Mouse (Mus musculus): ENCODE data around the gene Tspear. TPM values are rescaled to one million over a fixed set of nuclear protein-coding genes. Genes with fewer than 3 reads are reported as not detected.
A peak's percentile ranks its signal among the peaks of the same experiment; 100 is the strongest.

The Tspear gene
- polyA plus RNA-seq, 1 experiment from 2014 or later: 0.53 TPM

DNA sequence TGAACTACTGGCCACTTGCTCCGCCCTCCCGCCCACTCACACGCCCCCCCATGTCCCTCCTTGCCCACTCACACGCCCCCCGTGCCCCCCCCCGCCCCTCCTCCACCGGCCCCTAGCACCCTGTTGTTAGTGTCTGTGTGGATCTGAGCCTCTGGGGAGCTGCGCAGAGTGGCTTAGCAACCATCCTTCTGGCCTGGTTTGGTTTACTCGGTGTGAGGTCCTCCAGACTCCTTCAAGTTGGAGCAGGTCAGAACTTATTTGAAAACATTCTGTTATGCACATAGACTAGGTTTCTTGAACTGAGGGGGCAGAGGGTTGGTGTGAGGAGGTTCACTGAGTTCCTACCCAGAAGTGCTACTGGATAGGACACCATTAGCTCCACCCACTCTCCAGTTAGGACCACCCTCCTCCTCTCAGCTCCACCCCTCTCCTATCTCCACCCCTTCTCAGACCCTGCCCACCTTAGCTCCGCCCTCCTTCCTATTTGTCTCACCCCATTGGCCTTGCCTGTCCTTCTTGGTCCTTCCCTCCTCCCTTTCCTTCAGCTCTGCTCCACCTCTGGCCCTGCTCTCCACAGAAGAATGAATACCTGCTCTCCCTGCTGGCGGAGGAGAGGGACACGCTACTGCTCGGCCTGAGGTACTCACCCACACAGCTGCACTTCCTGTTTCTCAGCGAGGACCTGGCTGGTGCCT, 177.8 kb downstream of the Tspear start:
- Histone ChIP-seq H3K27ac (no peak overlapping the region), H3K9me3 (no peaks in the 10 kb centered on the region), H3K36me3 (no peaks in the 10 kb centered on the region), H3K27me3 (replicated peaks) (no peaks in the 10 kb centered on the region), H3K9ac (0 out of 2 replicates have a peak overlapping the region, but pooled peaks have one; percentile 13), H3K4me2 (replicated peaks) (peak overlapping the region; percentile 53), H3K4me1 (replicated peaks) (no peaks in the 10 kb centered on the region), H3K4me3 (replicated peaks) (peak overlapping the region; percentile 24)
- ATAC-seq: peak; percentile 97
- WGBS: 30% methylated on average over 14 of the region's 14 CpGs

DNA sequence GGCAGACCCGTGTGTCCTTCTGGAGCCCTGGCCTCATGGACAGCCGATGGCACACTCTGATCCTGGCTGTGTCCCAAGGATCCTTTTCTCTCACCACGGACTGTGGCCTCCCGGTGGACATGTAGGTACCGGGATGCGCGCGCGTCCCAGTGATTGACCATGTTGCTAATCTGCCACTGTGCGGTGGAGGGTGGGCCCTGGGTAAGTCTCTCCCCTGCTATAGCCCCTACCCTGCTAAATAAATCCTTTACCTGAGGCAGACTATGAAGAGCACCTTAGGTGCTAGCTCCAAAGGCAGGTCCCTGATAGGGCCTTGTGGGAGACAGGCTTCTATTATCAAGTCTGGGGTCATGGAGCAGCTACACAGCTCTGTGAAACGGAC, 178.4 kb downstream of the Tspear start:
- no peaks in the 10 kb centered on the region for H3K9me3 ChIP-seq
- H3K27me3 ChIP-seq (replicated peaks): no peaks in the 10 kb centered on the region
- H3K36me3 ChIP-seq: no peaks in the 10 kb centered on the region
- H3K9ac ChIP-seq: 0 out of 2 replicates have a peak overlapping the region, but pooled peaks have one; percentile 13
- WGBS: 33% methylated on average over 11 of the region's 11 CpGs
- H3K4me3 ChIP-seq (replicated peaks): peak overlapping the region; percentile 24
- H3K4me1 ChIP-seq (replicated peaks): no peaks in the 10 kb centered on the region
- peak; percentile 9; the same call in 1 of the 2 replicates for ATAC-seq
- H3K27ac ChIP-seq: no peak overlapping the region
- peak overlapping the region; percentile 53 for H3K4me2 ChIP-seq (replicated peaks)

DNA sequence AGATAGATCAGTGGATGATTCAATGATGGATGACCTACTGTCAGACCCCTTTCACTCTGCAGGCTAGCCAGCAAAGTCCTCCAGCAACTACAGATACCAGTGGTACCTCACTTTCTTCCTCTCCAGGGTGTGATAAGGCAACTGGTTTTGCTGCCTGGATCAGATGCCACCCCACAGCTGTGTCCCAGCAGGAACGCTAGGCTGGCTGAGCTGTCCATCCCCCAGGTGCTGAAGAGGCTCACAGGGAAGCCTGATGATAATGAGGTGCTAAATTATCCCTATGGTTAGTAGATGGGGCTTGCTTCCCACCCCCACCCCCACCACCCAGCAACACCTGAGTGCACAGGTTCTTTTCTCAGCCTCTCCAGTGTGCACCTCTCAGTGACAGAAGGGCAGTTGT, 181.2 kb downstream of the Tspear start:
- no peak for ATAC-seq
- no peaks in the 10 kb centered on the region for H3K4me1 ChIP-seq (replicated peaks)
- no peaks in the 10 kb centered on the region for H3K27me3 ChIP-seq (replicated peaks)
- no peak overlapping the region for H3K4me2 ChIP-seq (replicated peaks)
- H3K9ac ChIP-seq: no peak overlapping the region
- no peak overlapping the region for H3K4me3 ChIP-seq (replicated peaks)
- no peak overlapping the region for H3K27ac ChIP-seq
- no peaks in the 10 kb centered on the region for H3K36me3 ChIP-seq
- no peaks in the 10 kb centered on the region for H3K9me3 ChIP-seq
- WGBS: 8% methylated on average over 1 of the region's 1 CpGs

DNA sequence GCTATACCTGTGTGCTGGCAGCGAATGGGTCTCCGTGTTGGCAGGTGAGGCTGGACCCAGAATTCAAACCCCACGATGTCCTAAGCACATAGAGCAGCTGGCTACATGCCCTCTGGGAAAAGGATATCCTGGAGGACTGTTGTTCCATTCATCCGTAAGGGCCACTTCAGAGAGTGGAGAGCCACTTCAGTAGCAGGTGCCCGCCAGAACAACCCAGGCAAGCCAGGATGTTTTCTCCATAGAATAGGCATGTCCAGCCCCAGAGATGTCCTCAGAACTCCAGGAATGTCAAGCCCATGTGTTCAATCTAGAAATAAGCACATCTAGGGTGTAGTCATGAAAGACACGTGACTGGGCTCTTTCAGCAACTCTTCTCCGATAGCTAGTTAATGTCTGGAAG, 183.3 kb downstream of the Tspear start:
- ATAC-seq: no peak
- 87% methylated on average over 7 of the region's 7 CpGs for WGBS
- no peak overlapping the region for H3K4me3 ChIP-seq (replicated peaks)
- H3K27ac ChIP-seq: no peak overlapping the region
- H3K27me3 ChIP-seq (replicated peaks): no peaks in the 10 kb centered on the region
- no peaks in the 10 kb centered on the region for H3K36me3 ChIP-seq
- no peaks in the 10 kb centered on the region for H3K9me3 ChIP-seq
- H3K4me1 ChIP-seq (replicated peaks): no peaks in the 10 kb centered on the region
- H3K9ac ChIP-seq: no peak overlapping the region
- H3K4me2 ChIP-seq (replicated peaks): no peak overlapping the region

DNA sequence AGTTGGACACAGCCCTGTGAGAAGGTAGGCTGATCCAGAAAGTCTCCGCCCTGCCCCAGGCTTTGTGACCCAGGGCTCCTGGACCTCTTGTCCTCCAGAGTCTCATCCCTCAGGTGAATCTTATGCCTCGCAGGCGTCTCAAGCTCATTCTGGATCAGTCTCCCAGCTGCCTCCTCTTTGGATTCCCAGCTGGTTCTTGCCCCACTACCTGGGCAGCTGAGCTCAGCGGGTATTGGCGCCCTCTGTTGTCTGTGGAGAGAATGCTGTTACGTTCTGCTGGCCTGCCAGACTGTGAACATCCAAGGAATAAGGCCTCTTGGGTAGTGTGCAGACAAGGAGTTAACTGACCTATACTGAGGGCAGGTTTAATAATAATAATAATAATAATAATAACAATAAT, 192.6 kb downstream of the Tspear start:
- Histone ChIP-seq H3K4me3 (replicated peaks) (no peak overlapping the region), H3K9ac (no peak overlapping the region), H3K9me3 (no peaks in the 10 kb centered on the region), H3K4me2 (replicated peaks) (no peak overlapping the region), H3K27me3 (replicated peaks) (no peaks in the 10 kb centered on the region), H3K4me1 (replicated peaks) (no peaks in the 10 kb centered on the region), H3K27ac (no peak overlapping the region), H3K36me3 (no peaks in the 10 kb centered on the region)
- 63% methylated on average over 6 of the region's 6 CpGs for WGBS
- no peak for ATAC-seq

DNA sequence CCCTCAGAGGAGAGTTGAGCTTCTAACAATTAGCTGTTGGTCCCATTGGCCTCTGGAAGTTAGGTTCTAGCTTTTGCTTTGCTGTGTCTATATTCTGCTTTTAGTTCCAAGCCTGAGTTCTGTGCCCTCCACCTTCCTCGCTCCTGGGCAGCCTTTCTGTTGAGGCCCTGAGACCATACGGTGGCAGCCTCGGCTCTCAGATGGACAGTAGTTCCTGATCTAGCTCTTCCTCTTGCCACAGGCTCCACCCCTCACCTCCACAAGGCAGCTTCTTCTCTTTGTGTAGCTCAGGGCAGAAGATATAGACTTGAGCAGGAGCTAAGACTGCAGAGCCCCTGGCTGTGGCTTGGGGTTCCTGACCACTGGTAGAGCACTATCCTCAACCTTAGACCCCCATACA, 193.9 kb downstream of the Tspear start:
- 64% methylated on average over 3 of the region's 3 CpGs for WGBS
- H3K4me2 ChIP-seq (replicated peaks): no peak overlapping the region
- H3K9ac ChIP-seq: no peak overlapping the region
- no peaks in the 10 kb centered on the region for H3K27me3 ChIP-seq (replicated peaks)
- H3K27ac ChIP-seq: no peak overlapping the region
- H3K4me3 ChIP-seq (replicated peaks): no peak overlapping the region
- no peak for ATAC-seq
- no peaks in the 10 kb centered on the region for H3K4me1 ChIP-seq (replicated peaks)
- H3K36me3 ChIP-seq: no peaks in the 10 kb centered on the region
- no peaks in the 10 kb centered on the region for H3K9me3 ChIP-seq

DNA sequence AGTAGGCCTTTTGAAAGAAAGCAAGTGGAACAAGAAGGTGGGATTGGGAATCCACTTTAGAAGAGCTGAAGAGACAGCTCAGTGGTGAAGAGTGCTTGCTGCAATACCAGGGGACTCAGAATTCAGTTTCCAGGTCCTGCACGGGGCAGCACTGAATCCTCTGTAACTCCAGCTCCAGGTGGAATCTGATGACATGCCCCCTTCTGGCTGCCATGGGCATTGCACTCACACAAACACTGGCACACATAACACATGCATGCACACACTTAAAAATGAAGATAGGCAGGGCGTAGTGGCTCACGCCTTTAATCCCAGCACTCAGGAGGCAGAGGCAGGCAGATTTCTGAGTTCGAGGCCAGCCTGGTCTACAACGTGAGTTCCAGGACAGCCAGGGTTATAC, 196.2 kb downstream of the Tspear start:
- no peak for ATAC-seq
- Histone ChIP-seq H3K4me1 (replicated peaks) (no peaks in the 10 kb centered on the region), H3K4me3 (replicated peaks) (no peak overlapping the region), H3K36me3 (no peaks in the 10 kb centered on the region), H3K9ac (no peak overlapping the region), H3K27me3 (replicated peaks) (no peaks in the 10 kb centered on the region), H3K9me3 (no peaks in the 10 kb centered on the region), H3K4me2 (replicated peaks) (no peak overlapping the region), H3K27ac (no peak overlapping the region)
- WGBS: 86% methylated on average over 5 of the region's 5 CpGs

DNA sequence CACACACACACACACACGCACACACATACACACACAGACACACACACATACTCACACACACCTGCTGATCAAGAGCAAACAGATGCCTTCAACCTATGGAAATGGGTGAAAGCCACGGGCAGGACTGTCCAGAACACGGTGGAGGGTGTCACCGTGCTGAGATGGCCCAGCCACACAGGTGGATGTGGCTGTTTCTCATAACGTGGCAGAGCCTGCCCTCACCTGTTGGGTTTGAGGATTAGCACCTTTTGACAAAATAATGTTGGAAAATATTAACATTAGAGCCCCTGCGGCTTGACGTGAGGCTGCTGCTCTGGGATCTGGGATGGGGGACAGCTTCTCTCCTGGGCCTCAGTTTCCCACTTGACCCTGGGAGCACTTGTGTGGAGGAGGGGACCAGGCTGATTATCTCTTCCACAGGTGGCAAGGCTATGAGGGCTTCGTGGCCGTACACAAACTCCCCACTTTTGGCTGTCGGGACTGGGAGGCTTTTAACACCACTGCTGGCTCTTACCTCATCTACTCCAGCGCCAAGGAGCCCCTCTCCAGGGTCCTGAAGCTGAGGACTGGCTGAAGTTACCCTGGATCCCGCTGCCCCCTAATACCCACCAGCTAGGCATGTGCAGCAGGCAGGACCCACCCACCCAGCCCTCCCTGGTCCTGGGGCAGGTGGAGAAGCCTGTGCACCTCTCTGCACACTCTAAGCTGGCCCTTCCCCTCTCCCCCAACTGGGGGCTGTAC, 199.8 kb downstream of the Tspear start:
- H3K36me3 ChIP-seq: no peaks in the 10 kb centered on the region
- ATAC-seq: no peak
- H3K4me2 ChIP-seq (replicated peaks): no peak overlapping the region
- no peaks in the 10 kb centered on the region for H3K27me3 ChIP-seq (replicated peaks)
- H3K9ac ChIP-seq: no peak overlapping the region
- H3K9me3 ChIP-seq: no peaks in the 10 kb centered on the region
- no peak overlapping the region for H3K4me3 ChIP-seq (replicated peaks)
- 45% methylated on average over 12 of the region's 12 CpGs for WGBS
- no peak overlapping the region for H3K27ac ChIP-seq
- H3K4me1 ChIP-seq (replicated peaks): no peaks in the 10 kb centered on the region

DNA sequence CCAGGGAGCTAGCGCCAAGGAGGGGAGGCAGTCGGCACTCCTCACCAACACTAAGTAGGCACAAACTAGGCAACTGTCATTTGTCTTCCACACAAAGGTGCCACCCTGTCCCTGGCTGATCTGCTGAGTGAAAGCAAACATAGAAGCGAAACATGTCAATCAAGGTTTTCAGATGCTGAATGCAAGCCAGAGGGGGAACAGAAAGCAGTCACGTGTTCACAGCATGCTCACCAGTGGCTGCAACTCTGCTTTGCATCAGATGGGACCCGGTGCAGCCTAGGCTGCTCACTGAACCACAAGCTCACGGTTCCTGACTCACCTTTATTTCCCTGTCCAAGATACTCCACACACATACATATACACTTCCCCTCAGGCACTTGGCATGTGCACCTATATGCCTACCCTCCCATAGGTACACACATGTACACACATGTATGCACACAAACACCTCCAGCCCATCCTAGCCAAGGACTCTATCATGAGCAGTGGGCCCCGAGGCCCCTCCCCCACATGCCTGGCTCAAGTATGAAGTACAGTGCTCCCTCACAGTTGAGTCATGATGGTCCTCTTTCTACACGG, 204.7 kb downstream of the Tspear start:
- no peak overlapping the region for H3K4me3 ChIP-seq (replicated peaks)
- no peak for ATAC-seq
- H3K27ac ChIP-seq: no peak overlapping the region
- no peak overlapping the region for H3K9ac ChIP-seq
- no peaks in the 10 kb centered on the region for H3K27me3 ChIP-seq (replicated peaks)
- H3K9me3 ChIP-seq: no peaks in the 10 kb centered on the region
- H3K36me3 ChIP-seq: no peaks in the 10 kb centered on the region
- WGBS: 82% methylated on average over 8 of the region's 8 CpGs
- no peaks in the 10 kb centered on the region for H3K4me1 ChIP-seq (replicated peaks)
- no peak overlapping the region for H3K4me2 ChIP-seq (replicated peaks)

DNA sequence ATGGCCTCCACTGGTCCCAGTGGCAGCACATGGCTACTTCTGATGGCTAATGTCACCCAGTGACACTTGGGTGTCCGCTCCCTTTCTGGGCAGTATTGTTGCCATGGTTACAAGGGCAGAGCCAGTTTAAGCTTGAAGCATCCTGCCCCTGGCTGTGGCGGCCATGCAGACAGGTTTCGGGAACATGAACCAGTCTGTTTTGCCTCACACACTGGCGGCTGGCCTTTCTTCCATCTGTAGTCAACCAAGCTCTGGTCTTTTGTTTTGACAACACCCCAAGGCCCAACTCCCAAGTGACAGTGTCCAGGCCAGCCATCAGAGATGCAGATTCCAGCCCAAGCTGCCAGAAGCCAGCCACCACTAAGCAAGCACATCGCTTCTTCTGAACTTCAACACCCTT, 209.2 kb downstream of the Tspear start:
- no peaks in the 10 kb centered on the region for H3K27me3 ChIP-seq (replicated peaks)
- H3K27ac ChIP-seq: no peak overlapping the region
- 36% methylated on average over 5 of the region's 5 CpGs for WGBS
- no peaks in the 10 kb centered on the region for H3K9me3 ChIP-seq
- no peaks in the 10 kb centered on the region for H3K36me3 ChIP-seq
- H3K4me3 ChIP-seq (replicated peaks): no peak overlapping the region
- no peak for ATAC-seq
- no peak overlapping the region for H3K4me2 ChIP-seq (replicated peaks)
- no peak overlapping the region for H3K9ac ChIP-seq
- H3K4me1 ChIP-seq (replicated peaks): no peaks in the 10 kb centered on the region

DNA sequence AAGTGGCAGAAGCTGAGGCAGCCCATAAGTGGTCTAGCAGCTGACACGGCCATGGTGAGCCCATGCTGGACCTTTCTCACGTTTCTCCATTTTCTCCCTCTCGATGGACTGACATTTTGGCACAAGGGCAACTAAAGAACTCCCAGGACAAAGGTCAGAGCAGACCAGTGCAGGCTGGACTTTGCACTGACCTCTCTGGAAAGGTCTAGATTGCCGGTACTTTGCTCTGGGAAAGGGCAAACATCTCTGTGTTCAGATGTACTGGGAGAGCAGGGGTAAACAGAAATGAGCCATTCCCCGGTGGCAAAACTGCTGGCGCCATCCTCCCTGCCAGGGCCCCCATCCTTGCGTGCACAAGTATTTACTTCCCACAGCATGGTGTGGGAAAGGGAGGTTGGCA, 213.8 kb downstream of the Tspear start:
- no peak overlapping the region for H3K4me3 ChIP-seq (replicated peaks)
- no peak for ATAC-seq
- H3K4me1 ChIP-seq (replicated peaks): peaks cover 6% of the 10 kb centered on the region; the same call in 1 of the 2 replicates

DNA sequence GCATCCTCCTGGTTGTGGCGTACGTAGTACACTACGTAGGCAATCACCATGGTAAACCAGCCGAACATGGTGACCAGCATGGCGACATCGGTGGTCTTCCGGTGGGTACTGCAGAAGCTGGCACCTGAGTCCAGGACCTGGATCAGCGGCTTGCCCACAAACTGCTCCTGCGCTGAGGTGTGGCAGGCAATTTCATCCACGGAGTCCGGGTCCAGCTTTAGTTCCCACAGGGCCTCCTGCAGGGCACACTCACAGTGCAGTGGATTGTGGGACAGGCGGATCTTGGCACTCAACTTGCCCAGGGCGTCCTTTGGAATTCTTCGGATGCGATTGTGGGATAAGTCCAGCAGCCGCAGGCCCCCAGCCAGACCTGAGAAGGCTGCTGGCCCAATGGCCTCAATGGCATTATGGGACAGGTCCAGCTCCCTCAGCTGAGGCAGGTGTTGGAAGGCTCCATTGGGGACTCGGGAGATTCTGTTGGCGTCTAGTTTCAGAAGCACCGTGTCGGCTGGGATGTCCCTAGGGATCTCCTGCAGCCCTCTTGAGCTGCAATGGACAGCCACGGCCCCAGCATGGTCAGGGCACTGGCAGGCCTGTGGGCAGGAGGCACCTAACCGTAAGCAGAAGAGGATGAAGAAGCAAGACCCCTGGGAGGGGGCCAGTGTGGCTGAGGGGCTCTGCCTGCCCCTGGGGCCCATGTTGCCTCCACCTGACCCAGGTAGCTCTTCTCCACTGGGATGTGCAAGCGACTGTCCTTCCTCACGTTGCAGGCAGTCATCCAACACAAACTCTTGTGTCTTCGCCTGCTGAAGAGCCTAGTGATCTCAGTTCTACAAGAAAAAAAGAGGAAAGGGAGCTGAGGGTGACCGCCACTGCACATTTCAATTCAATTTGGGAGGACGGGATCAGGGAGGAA, 214.8 kb downstream of the Tspear start:
- H3K9me3 ChIP-seq: no peaks in the 10 kb centered on the region
- H3K27me3 ChIP-seq (replicated peaks): no peaks in the 10 kb centered on the region
- no peak overlapping the region for H3K9ac ChIP-seq
- peak overlapping the region; percentile 92 for H3K4me2 ChIP-seq (replicated peaks)
- H3K4me1 ChIP-seq (replicated peaks): peaks cover 6% of the 10 kb centered on the region; the same call in 1 of the 2 replicates
- WGBS: 87% methylated on average over 27 of the region's 27 CpGs
- H3K27ac ChIP-seq: no peak overlapping the region
- ATAC-seq: no peak
- H3K36me3 ChIP-seq: no peaks in the 10 kb centered on the region
- 0 out of 2 replicates have a peak overlapping the region, but pooled peaks have one; percentile 69 for H3K4me3 ChIP-seq (replicated peaks)

More for the DNA sequence above, 213.8 kb downstream of the Tspear start:
- Histone ChIP-seq H3K27ac (no peak overlapping the region), H3K9ac (no peak overlapping the region), H3K36me3 (no peaks in the 10 kb centered on the region), H3K4me2 (replicated peaks) (no peak overlapping the region), H3K27me3 (replicated peaks) (no peaks in the 10 kb centered on the region), H3K9me3 (no peaks in the 10 kb centered on the region)
- 71% methylated on average over 7 of the region's 7 CpGs for WGBS
